Mouse (Mus musculus) lung, embryonic 14.5 days (tissue): Measurements from ENCODE around the gene Btn2a2. TPM values are rescaled to one million over a fixed set of nuclear protein-coding genes. Genes with fewer than 3 reads are reported as not detected.

Source experiments
- ATAC-seq: fragments of 200-750 bp; cut with Nextera tagmentation; 2 replicates; pipeline ENCODE4 v1.8.0; 2017; ENCODE audit warnings: mild to moderate bottlenecking, moderate TSS enrichment, moderate library complexity; ENCODE audit not compliant: insufficient read depth
- DNase-seq: peaks from one replicate; pipeline ENCODE4 v3.0.0-alpha.2; 2015
- H3K27ac ChIP-seq: fragments of 300-500 bp; sonication (generic); 2 replicates; pipeline ENCODE4 v1.5.1; 2014; ENCODE audit warnings: low read depth, mild to moderate bottlenecking, moderate library complexity
- H3K27me3 ChIP-seq: fragments of 300-500 bp; sonication (generic); 2 replicates; pipeline ENCODE4 v1.6.1; 2014; ENCODE audit warnings: low read length, control low read depth; ENCODE audit not compliant: insufficient read depth
- H3K36me3 ChIP-seq: fragments of 300-500 bp; sonication (generic); 2 replicates; pipeline ENCODE4 v1.6.1; 2014; ENCODE audit warnings: control low read depth; ENCODE audit not compliant: insufficient read depth
- H3K4me1 ChIP-seq: fragments of 300-500 bp; sonication (generic); 2 replicates; pipeline ENCODE4 v1.6.1; 2014; ENCODE audit warnings: antibody characterized with exemption, control low read depth; ENCODE audit not compliant: insufficient read depth
- H3K4me2 ChIP-seq: fragments of 300-500 bp; sonication (generic); 2 replicates; pipeline ENCODE4 v1.6.1; 2014; ENCODE audit warnings: mild to moderate bottlenecking
- H3K4me3 ChIP-seq: fragments of 300-500 bp; sonication (generic); 2 replicates; pipeline ENCODE4 v1.5.1; 2014; ENCODE audit warnings: low read depth, low read length
- H3K9ac ChIP-seq: fragments of 300-500 bp; sonication (generic); 2 replicates; pipeline ENCODE4 v1.6.1; 2014
- H3K9me3 ChIP-seq: fragments of 300-500 bp; sonication (generic); 2 replicates; pipeline ENCODE4 v1.6.1; 2016; ENCODE audit warnings: low read depth, low read length, control low read depth
- CTCF ChIP-seq: IDR thresholded peaks from 2 replicates; pipeline ENCODE4 v1.5.1; 2016; ENCODE audit warnings: antibody characterized with exemption, low read depth
- WGBS: fragments of 180-500 bp; shearing (Covaris S2); extraction: QIAGEN DNeasy Blood & Tissue Kit; methylation state at CpG from one replicate; pipeline ENCODE4 v1.1.7; 2014; 5-methylcytosine and 5-hydroxymethylcytosine counted together
- polyA plus RNA-seq: library from polyadenylated mRNA; unstranded; fragments of >200 nt; fragmentation: Nextera tagmentation; extraction: Ambion mirVana; gene quantifications from 2 replicates; pipeline ENCODE4 v1.2.1, GENCODE M21; 2014

Btn2a2 gene
- polyA plus RNA-seq, 1 experiment from 2014 or later, result 0.63 TPM

DNA sequence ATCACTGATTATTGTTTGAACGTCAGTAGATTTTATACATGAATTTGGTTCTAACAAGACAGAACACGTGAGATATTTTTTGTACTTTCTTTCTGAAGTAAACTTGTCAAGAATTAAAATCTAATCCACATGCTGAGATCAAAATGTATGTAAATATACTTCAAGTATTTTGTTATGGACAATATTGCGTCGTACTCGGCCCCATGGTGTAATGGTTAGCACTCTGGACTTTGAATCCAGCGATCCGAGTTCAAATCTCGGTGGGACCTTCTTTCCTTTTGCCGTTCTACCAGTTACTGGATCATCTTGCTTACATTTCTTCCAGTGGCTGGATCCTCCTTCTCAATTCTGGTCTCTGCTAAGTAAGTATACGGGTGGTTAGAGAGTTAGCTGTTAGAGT, 30.8 kb upstream of the Btn2a2 start:
- Histone ChIP-seq H3K4me3 (peak overlapping the region; percentile 56), H3K27me3 (no peaks in the 10 kb centered on the region), H3K4me1 (no peaks in the 10 kb centered on the region), H3K36me3 (no peaks in the 10 kb centered on the region), H3K4me2 (peak overlapping the region; percentile 96), H3K9ac (0 out of 2 replicates have a peak overlapping the region, but pooled peaks have one; percentile 21), H3K27ac (peak overlapping the region; percentile 61; the same call in 1 of the 2 replicates), H3K9me3 (no peaks in the 10 kb centered on the region)
- TF ChIP-seq CTCF, result no peak
- ATAC-seq (peak; percentile 53), DNase-seq (peak; percentile 97)
- 0% methylated on average over 10 of the region's 10 CpGs for WGBS

DNA sequence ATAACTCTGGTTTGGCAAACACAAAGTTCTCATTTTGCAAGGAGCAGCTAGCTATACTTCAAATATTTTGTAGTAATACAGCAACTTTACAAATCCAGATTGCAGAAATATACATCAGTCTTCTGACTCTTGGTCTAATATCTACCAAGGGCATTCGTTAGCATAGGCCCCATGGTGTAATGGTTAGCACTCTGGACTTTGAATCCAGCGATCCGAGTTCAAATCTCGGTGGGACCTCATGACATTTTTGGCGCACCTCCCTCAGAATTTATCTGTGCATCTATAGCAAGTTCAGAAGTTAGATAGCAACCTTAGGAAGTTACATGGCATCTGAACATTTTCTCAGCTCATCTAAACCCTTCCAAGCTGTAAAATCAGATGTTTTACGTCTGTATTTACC, 30.2 kb upstream of the Btn2a2 start:
- 0 out of 2 replicates have a peak overlapping the region, but pooled peaks have one; percentile 21 for H3K9ac ChIP-seq
- no peaks in the 10 kb centered on the region for H3K36me3 ChIP-seq
- TF ChIP-seq CTCF, result no peak
- peak overlapping the region; percentile 61; the same call in 1 of the 2 replicates for H3K27ac ChIP-seq
- peak overlapping the region; percentile 56 for H3K4me3 ChIP-seq
- peak; percentile 95 for DNase-seq
- ATAC-seq, result peak; percentile 68
- under 1% methylated on average over 6 of the region's 6 CpGs for WGBS
- no peaks in the 10 kb centered on the region for H3K4me1 ChIP-seq
- no peaks in the 10 kb centered on the region for H3K9me3 ChIP-seq
- peak overlapping the region; percentile 96 for H3K4me2 ChIP-seq
- H3K27me3 ChIP-seq, result no peaks in the 10 kb centered on the region

DNA sequence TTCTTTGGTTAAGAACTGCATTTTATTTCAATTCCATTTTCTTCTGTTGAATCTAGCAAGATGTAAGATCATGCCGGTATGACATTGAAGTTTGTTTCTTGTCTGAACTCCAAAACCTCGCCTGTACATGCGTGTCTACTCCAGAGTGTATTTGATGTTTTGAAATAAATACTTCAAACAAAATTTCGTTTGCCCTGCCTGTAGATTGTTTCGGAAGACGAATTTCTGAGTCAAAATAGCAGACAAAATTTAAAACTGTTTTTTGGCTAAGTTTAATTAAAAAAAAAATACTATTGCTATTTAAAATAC, 29.6 kb upstream of the Btn2a2 start:
- Histone ChIP-seq H3K4me1 (no peaks in the 10 kb centered on the region), H3K27me3 (no peaks in the 10 kb centered on the region), H3K36me3 (no peaks in the 10 kb centered on the region), H3K27ac (no peak overlapping the region), H3K4me2 (peak overlapping the region; percentile 96), H3K9ac (peak overlapping the region; percentile 27; the same call in 1 of the 2 replicates), H3K9me3 (no peaks in the 10 kb centered on the region), H3K4me3 (peak overlapping the region; percentile 56)
- under 1% methylated on average over 6 of the region's 6 CpGs for WGBS
- TF ChIP-seq CTCF, result no peak
- ATAC-seq (no peak), DNase-seq (no peak)

DNA sequence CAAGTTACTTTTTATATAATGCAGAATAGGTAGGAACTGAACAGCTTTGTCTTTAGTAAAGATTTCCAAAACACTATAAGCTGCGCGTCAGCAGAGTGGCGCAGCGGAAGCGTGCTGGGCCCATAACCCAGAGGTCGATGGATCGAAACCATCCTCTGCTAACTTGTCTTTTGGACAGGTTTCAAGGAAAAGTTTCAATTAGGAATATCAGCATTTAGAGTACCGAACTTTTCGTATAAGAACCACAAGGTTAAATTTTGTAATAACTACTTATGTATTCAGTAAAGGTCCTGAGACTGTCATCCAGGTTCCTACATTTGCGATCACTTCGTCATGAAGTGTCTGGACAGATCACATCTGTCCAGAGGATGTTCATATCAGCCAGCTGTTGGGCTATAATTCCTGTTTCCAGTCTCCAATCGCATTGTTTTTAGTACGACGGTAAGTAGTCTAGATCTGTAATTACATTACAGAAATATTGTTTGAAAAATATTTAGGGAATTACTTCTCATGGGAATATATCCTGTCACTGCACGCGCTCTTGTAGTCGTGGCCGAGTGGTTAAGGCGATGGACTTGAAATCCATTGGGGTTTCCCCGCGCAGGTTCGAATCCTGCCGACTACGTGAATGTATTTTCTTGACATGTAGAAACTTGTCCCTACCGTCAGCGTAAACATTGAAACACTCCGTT, 29.1 kb upstream of the Btn2a2 start:
- H3K9me3 ChIP-seq, result no peaks in the 10 kb centered on the region
- peak overlapping the region; percentile 45 for H3K9ac ChIP-seq
- peak overlapping the region; percentile 96 for H3K4me2 ChIP-seq
- no peaks in the 10 kb centered on the region for H3K27me3 ChIP-seq
- peak overlapping the region; percentile 78; the same call in 1 of the 2 replicates for H3K27ac ChIP-seq
- peak; percentile 96 for DNase-seq
- no peaks in the 10 kb centered on the region for H3K36me3 ChIP-seq
- peak; percentile 89 for ATAC-seq
- no peak for TF ChIP-seq CTCF
- no peaks in the 10 kb centered on the region for H3K4me1 ChIP-seq
- H3K4me3 ChIP-seq, result peak overlapping the region; percentile 56
- 0% methylated on average over 27 of the region's 27 CpGs for WGBS

DNA sequence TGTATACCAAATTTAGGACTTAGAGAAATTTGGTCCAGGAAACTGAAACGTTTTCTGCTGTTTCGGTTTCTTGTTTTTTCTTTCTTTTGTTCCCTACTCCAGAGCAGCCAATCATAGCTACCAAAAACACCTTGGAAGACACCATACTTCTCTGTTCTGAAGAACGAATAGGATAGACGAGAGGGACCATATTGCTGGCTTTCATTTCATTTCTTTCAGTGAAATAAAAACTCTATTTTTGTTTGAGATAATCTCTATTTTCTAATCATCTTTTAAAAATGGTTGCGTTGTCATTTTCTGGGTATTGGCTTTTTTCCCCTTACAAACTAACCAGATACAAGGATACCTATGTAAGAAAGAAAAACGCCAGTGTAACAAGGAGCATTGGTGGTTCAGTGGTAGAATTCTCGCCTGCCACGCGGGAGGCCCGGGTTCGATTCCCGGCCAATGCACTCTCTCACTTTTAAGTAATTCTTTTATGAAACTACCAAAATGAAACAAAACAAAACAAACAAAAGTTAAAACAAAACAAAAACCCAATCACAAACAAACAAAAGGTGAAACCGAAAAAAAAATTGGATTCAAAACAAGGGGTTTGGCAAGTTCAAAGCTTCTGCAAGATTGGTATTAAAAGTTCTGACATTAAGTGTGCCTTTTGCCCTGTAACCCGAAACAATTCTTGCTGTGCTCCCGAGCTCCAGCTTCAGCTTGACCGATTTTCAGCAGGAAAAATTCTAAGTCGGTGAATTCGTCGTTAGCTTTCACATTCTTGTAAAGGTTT, 28.4 kb upstream of the Btn2a2 start:
- H3K9me3 ChIP-seq, result no peaks in the 10 kb centered on the region
- no peaks in the 10 kb centered on the region for H3K4me1 ChIP-seq
- ATAC-seq, result peak; percentile 65
- peak overlapping the region; percentile 96 for H3K4me2 ChIP-seq
- H3K9ac ChIP-seq, result peak overlapping the region; percentile 38
- TF ChIP-seq CTCF, result no peak
- H3K4me3 ChIP-seq, result peak overlapping the region; percentile 56
- H3K27ac ChIP-seq, result peak overlapping the region; percentile 78; the same call in 1 of the 2 replicates
- H3K36me3 ChIP-seq, result no peaks in the 10 kb centered on the region
- DNase-seq, result peak; percentile 93
- WGBS, result 0% methylated on average over 19 of the region's 19 CpGs
- no peaks in the 10 kb centered on the region for H3K27me3 ChIP-seq

DNA sequence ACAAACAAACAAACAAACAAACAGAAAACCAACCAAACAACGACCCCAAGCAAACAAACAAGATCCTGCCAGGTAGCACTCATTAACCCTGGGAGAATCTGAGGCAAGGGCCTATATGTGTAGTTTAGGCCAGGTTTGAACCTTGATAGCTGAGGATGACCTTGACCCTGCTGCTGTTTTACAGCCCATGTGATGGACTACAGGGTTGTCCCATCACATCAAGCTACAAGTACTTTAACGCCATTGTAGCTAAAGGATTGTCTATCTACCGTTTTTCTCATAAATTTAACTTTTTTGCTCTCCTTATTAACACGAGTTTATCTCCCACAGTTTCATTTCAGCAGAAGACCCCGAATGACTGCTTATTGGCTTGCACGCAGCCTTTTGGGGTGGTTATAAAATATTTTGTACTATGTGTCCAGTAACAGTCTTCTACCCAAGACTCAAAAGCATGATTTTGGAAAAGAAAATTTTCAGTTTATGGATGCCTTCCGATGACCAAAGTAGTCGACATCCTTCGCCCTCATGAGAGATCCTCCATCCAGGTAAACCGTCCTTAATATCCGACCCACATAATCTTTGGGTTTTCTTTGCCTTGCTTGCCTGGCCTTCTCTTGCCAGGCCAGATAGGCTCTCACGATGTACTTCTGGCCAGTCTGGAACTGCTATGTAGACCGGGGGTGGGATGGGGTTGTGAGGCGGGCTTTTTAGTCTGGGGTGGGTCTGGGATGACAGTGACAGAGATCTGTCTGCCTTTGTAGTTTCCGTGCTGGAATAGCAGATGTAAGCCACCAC, 27.4 kb upstream of the Btn2a2 start:
- DNase-seq (peak; percentile 37), ATAC-seq (no peak)
- TF ChIP-seq CTCF, result no peak
- Histone ChIP-seq H3K4me3 (peak overlapping the region; percentile 56), H3K4me1 (no peaks in the 10 kb centered on the region), H3K9me3 (no peaks in the 10 kb centered on the region), H3K36me3 (no peaks in the 10 kb centered on the region), H3K27ac (no peak overlapping the region), H3K27me3 (no peaks in the 10 kb centered on the region), H3K4me2 (peak overlapping the region; percentile 96), H3K9ac (peak overlapping the region; percentile 27; the same call in 1 of the 2 replicates)
- 44% methylated on average over 15 of the region's 15 CpGs for WGBS
